Mouse (Mus musculus): ENCODE measurements at regions not wholly inside any gene's neighbourhood (a gene's known extent, or its start where the extent isn't known, plus 50 kb on each side); places are given as distances from the start of the nearest gene placed in this dataset.

- TF ChIP-seq POLR2A (IDR thresholded peaks at IDR 0.05; ENCODE audit: low read depth, low read length) (no peak), CTCF (IDR thresholded peaks at IDR 0.05; ENCODE audit: extremely low read depth, insufficient read length, insufficient replicate concordance, low read depth, low read length) (no peak)
Observed at GRCm38 (mm10) chr6:94772391-94772790, 72.4 kb upstream of the Lrig1 start.

Data from small intestine, adult 2 months (tissue).